Mouse (Mus musculus): ENCODE measurements around the gene Izumo3.
"Not testable (repeated sequence)": the region's sequence is repeated elsewhere in the genome, so short reads cannot be mapped to it uniquely, and the experiment has no call there.

Gene Izumo3

GRCm38 (mm10) chr4:92147134-92147533, at the start of gene Izumo3:
Izumo3 (minus strand) TSS chr4:92147234.
- no peak for TF ChIP-seq GATA4 (IDR thresholded peaks at IDR 0.05; ENCODE audit: insufficient replicate concordance, low read length)

- TF ChIP-seq GATA4 (IDR thresholded peaks at IDR 0.05; ENCODE audit: insufficient replicate concordance, low read length), result not testable (repeated sequence)
These were observed 44.6 kb upstream of the Izumo3 start, which contains the start of gene Gm12666 for GRCm38 (mm10) chr4:92191649-92192048. Gm12666 (minus strand) TSS chr4:92191749.

- TF ChIP-seq GATA4 (IDR thresholded peaks at IDR 0.05; ENCODE audit: insufficient replicate concordance, low read length), result no peak
These were observed 5.6 kb upstream of the Izumo3 start for GRCm38 (mm10) chr4:92152646-92153045.

- no peak for TF ChIP-seq GATA4 (IDR thresholded peaks at IDR 0.05; ENCODE audit: insufficient replicate concordance, low read length)
These were observed 35.5 kb downstream of the Izumo3 start for GRCm38 (mm10) chr4:92111390-92111988.

DNA sequence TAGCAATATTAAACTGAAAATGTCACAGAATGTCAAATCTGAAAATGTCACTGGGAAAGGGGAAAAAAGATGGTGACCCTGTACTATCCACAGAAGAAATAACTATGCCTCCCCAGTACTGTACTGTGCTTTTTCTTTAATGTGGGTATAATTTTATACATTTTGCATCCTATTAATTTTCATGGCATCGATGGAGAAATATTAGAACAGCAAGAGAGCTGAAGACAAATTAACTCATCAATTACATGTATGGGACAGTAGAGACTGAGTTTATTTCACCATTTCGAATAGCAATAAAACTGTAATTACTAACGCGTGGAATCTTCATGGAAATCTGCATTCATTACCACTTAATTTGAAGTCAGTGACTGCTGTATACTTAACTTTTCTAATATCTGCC, 49.6 kb downstream of the Izumo3 start:
- TF ChIP-seq GATA4 (IDR thresholded peaks at IDR 0.05; ENCODE audit: insufficient replicate concordance, low read length), result no peak

DNA sequence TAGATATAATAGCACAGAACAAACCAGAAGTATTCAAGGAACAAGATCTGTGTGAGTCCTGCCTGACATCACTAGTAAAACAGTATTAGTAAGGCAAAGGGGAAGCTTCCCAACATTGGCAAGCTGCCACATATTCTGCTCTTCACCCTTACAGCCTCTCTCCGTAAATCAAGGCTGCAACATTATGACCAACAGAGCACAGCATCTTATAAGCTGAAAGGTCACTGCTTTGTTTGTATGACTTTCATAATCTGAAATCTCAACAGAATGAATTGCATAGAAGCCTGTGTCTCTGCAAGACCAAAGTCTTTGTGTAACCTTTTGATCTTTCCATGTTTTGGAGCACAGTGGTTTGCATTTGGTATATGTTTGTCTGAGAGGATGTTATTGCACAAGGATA, 51.1 kb downstream of the Izumo3 start:
- TF ChIP-seq GATA4 (IDR thresholded peaks at IDR 0.05; ENCODE audit: insufficient replicate concordance, low read length), result no peak
